Mouse (Mus musculus) lung, postnatal 4 days (tissue): ENCODE measurements around the gene Sgsm2.
"Not testable (repeated sequence)": the region's sequence is repeated elsewhere in the genome, so short reads cannot be mapped to it uniquely, and the experiment has no call there.

ENCODE experiments used
- DNase-seq, 2 experiments: peaks; one replicate each; pipeline ENCODE4 v3.0.0; 2021

Sgsm2 gene

GRCm38 (mm10) chr11:74828404-74828931 is 68.4 kb downstream of the Sgsm2 start:
- peak in 1 of 2 experiments; percentile 32 for DNase-seq

GRCm38 (mm10) chr11:74827791-74828403 is 69.0 kb downstream of the Sgsm2 start:
- DNase-seq, result no peak

DNA sequence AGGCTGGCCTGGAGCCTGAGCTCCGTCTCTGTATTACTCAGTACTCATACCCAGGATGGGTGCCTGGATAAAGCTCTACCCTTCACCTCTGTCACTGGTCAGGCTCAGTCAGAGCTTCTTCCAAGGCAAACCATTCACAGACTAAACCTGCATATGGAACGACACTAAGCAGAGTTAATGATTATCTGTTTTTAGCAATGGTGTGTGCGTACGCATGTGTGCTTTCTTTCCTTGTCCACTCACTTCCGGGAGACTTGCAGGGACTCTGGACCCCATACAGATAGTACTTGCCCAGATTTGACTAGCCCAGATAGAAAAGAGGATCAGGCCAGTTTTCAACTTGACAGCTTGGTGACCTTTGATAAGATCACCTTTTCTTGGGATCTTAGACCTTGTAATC is 70.2 kb downstream of the Sgsm2 start:
- DNase-seq, result no peak

DNA sequence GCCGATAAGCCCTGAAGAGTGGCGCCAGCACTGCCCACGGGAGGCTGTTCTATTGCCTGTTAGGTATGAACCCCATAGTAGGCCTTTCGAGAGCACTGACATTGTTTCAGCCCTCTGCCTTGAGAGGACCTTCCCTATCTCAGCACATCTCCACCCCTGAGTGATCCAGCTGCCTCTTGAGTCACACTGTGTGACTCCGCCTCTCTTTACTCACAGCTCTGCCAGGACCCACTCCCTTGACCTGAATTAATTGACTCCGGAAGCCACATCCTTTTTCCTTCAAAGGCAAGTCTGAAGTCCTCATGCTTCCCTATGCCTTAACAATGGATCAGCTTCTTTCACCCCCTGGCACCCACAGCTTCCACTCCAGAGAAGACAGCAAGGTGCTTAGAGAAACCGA is 70.7 kb downstream of the Sgsm2 start:
- DNase-seq, result peak; percentile 29 to 37

DNA sequence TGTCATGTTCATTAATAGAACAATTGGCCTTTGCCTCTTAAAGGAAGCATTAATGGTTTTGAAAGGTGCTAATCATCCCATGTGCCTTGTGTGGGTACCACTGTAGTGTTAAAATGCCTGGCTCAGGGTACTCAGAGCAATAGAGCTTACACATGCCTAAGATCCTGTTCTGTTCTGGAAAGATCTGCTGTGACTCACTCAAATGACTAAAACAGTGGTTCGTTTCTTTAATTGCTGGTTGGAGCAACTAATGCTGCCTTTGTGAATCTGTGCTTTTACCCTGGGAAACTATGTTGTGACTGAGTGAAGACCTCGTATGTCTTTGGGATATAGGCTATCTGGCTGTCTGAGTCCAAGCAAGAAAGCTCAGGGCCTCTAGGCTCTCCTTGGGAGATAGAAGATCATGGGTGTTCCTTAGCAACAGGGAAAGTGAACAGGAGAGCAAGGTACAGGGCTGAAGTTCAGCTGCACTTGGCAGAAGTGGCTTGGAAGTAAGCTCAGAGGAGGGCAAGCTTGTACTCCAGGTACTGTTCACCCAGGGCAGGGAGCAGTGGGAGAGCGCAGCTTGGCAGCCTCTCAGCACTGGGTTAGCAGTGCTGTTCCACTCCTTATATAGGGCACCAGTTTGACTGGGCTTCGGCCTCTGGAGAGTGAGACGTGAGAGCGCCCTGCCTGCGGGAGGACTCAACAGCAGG is 74.0 kb downstream of the Sgsm2 start:
- DNase-seq, result no peak

DNA sequence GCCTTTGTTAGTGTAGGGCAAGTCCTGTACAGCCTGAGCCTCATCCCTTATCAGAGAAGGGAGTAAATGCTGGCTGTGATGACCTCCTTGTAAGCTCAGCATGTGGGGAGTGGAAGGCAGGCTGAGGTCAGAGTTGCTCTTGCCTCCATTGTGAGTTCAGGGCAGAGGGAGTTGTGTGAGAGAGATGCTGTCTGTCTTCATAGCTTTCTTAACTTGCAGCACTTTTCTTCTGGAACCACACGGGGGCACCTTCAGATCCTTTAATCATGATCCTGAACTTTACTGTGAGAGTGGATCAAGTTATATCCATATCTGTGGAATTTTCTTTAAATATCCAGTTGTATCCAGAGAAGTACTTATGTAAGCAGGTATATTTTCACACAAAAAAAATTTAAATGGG is 75.4 kb downstream of the Sgsm2 start:
- peak in 1 of 2 experiments; percentile 44 for DNase-seq

GRCm38 (mm10) chr11:74820921-74821320 is 75.9 kb downstream of the Sgsm2 start:
- DNase-seq, result no peak

DNA sequence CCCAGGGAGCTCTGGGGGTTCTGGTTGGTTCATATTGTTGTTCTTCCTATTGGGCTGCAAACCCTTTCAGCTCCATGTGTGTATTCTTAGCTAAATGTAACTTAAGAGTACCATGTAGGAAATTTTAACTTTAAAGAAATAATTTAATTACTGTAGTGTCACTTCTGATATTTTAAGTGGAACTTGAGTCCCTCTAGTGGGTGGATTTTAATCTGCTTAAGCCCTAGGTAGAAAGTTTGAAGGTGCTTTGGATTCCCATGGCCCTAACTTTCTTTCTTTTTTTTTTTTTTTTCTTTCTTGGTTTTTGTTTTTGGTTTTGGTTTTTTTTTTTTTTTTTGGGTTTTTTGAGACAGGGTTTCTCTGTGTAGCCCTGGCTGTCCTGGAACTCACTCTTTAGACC is 81.1 kb downstream of the Sgsm2 start:
- DNase-seq, result no peak

DNA sequence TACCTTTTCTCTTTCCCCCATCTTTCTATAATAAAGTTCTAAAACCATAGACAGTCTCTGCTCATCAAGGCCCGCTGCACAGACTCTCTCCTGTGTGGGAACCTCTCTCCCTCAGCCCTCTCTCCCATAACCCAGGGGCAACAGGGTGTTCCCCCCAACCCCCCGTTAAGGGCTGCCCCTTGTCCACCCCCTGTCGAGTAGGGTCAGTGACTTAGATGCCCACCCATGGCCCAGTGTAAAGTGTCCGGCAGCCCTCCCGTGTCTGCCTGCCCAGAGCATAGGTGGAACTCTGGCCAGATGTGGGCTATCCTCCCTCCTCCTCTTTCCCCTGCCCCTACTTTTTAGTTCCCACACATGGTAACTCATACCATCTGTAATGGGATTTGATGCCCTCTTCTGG is 85.3 kb downstream of the Sgsm2 start:
- no peak for DNase-seq

DNA sequence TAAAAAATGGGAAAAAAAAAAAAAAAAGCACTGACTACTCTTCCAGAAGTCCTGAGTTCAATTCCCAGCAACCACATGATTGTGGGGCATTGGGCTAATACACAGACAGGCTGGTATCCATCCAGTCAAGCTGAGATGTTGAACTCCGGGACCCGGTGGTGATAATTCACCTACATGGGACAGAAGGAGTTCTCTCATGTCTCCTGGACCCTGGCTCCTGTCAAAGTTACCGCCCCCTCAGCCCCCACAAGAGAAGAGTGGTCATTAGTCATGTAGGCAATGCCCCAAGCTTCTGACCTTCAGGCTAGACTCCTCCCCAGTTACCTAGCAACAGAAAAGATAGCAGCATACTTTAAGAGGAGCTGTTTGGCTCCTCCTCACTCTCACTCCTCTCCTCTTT is 85.8 kb downstream of the Sgsm2 start:
- not testable (repeated sequence) for DNase-seq

- DNase-seq, result no peak
Measured at GRCm38 (mm10) chr11:74810134-74810533, 86.7 kb downstream of the Sgsm2 start.

DNA sequence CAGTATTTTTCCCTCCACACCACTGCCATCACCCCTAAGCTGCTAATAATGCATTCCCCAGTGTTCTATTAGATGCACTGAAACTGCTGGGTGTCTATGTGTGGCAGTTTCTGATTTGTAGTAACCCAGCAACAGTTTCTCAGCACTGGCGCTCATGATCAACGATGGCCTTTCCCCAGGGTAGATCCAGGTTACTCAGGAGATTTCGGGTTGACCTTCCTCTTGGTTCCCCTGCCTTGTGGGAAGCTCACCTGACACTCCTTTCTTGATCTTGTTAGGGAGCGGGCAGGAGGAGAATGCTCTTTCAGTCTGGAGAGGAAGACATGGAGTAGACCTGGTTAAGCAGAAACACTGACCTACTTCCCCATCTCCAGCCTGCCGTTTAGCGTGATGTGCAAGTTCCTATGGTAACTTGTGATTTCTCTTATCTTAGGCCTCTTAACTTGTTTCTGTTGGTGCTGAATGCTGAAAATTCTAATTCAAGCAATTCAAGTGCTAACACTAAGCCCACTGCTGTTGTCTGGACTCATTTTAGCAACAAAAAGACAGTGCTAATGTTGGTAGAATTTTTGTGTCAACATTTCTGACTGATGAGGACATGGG is 88.5 kb downstream of the Sgsm2 start:
- DNase-seq, result no peak

DNA sequence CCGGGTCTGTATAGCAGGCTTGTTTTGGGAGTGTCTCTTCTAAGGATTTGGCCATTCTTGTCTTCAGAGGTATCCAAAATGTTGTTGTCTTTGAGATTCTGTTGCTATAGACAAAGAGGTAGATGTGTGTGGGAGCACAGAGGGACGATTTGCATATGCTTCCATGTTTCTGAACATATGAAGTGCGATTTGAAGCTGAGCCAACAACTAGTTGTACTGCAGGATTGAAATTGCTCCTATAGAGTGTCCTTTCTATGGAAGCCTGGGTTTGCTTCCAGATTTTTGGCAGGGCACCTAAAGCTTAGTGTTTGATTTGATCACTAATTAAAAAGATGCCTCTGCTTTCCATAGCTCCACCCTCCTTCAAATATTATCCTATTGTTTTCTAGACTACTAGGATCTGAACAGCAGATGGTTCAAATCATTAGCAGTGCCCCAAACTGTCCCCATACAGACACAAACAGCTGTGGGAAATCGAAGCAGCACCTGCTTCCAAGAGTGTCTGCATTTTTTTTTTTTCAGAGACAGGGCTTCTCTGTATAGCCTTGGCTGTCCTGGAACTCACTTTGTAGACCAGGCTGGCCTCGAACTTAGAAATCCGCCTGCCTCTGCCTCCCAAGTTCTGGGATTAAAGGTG is 89.5 kb downstream of the Sgsm2 start:
- DNase-seq, result peak in 1 of 2 experiments; percentile 29

GRCm38 (mm10) chr11:74804081-74804627 is 92.7 kb downstream of the Sgsm2 start:
- peak in 1 of 2 experiments; percentile 63 for DNase-seq

DNA sequence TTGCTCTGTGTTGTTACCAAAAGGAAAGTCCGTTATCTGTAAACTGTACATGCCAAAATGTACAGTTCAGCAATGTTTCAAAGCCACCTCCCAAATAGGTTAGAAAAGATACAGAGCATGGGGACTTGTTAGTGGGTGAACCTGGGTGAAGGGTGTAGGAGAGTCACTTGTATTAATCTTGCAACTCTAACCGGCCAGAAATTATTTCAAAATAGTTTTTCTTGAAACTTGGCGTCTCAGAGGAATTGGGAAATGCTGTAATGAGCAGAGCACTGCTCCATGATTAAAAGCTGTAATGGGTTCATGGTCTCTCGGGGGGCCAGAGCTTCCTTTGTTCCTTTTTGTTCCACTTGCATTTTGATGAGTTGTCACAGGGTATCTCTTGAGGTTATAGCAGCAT is 96.2 kb downstream of the Sgsm2 start:
- DNase-seq, result no peak
